8 mouse cellular contexts compared by ENCODE assay signal in the genomic region with DNA sequence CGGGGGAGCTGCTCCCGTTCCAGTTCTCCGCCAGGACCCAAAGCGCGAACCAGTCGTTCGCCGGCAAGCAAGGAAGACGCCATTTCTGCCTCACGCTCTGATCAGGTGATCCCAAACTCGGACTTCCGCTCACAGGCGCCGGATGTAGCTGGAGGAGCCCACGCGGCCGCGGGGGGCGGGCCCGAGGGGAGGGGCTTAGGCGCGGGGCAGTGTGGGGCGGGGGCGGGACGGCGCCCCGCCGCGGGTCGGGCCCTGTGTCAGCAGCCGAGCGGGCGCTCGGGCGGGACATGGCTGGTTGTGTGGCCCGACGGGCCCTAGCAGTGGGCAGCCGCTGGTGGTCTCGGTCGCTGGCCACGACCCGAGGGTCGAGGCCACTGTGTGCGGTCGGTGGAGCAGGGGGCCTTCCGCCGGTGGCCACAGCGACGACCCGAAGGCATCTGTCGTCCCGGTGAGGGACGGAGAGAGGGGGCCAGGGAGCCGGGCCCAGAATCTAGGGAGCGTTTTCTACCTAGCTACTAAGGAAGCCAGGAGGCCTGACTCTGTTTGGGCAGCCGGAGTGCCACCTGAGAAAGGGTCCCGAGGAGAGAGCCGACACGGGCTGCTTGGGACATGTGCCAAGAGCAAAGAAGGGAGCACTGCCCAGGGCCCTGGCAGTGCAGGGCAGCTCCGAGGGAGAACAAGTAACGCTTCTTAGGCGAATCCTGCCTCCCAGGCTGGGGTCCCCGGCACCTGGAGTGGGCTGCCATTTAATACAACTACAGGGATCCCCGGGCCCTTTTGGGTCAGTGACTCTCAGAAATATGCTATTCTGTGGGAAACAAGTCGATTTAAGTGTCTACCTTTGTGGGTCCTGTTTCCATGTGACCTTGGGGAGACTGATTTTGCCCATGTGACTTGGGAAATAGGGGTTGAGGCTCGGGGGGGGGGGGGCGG. TPM values are rescaled to one million over a fixed set of nuclear protein-coding genes. Genes with fewer than 3 reads are reported as not detected.
DNase-seq lines count a peak whose midpoint lies in the region; ATAC-seq and TF ChIP-seq lines count a peak whose summit lies in the region.

Tmem199 (minus strand) TSS at position 148 of the 933 bp plus-strand sequence.
Poldip2 (plus strand) TSS at position 169 of the 933 bp plus-strand sequence.

- no peaks in the 10 kb centered on the region for H3K27me3 ChIP-seq in embryonic facial prominence, embryonic 15.5 days
- H3K27me3 ChIP-seq in kidney, embryonic 14.5 days (ENCODE audit: control insufficient read depth, insufficient read depth, low read length): no peaks in the 10 kb centered on the region
- H3K27me3 ChIP-seq in limb, embryonic 15.5 days: no peaks in the 10 kb centered on the region

- H3K27ac ChIP-seq in bone marrow, adult 2 months (ENCODE audit: control insufficient read depth, insufficient read depth, low read depth, low read length, poor library complexity): peak within 1 kb of the TSS; percentile 86
- H3K27ac ChIP-seq in embryonic facial prominence, embryonic 15.5 days (replicated peaks): peak within 1 kb of the TSS; percentile 71
- peak within 1 kb of the TSS; percentile 59; the same call in 1 of the 2 replicates for H3K27ac ChIP-seq in kidney, embryonic 14.5 days (ENCODE audit: low read depth, low read length)
- H3K27ac ChIP-seq in limb, embryonic 15.5 days: peak within 1 kb of the TSS; percentile 87

- peak; percentile 87 for TF ChIP-seq POLR2A in bone marrow, adult 2 months (IDR thresholded peaks at IDR 0.05; ENCODE audit: borderline replicate concordance, control insufficient read depth, low read depth, low read length)

- peak within 1 kb of the TSS; percentile 98 for H3K9ac ChIP-seq in embryonic facial prominence, embryonic 15.5 days
- peak within 1 kb of the TSS; percentile 92 for H3K9ac ChIP-seq in kidney, embryonic 14.5 days (ENCODE audit: low read depth, low read length)
- H3K9ac ChIP-seq in limb, embryonic 15.5 days: peak within 1 kb of the TSS; percentile 94

- no peaks in the 10 kb centered on the region for H3K9me3 ChIP-seq in embryonic facial prominence, embryonic 15.5 days (replicated peaks)
- no peaks in the 10 kb centered on the region for H3K9me3 ChIP-seq in kidney, embryonic 14.5 days (ENCODE audit: control insufficient read depth, low read length)
- no peaks in the 10 kb centered on the region for H3K9me3 ChIP-seq in limb, embryonic 15.5 days

- no peak for TF ChIP-seq CTCF in bone marrow, adult 2 months (IDR thresholded peaks at IDR 0.05; ENCODE audit: control insufficient read depth, insufficient read depth, low read length)

- H3K36me3 ChIP-seq in embryonic facial prominence, embryonic 15.5 days: peaks cover 49% of the 10 kb centered on the region
- H3K36me3 ChIP-seq in kidney, embryonic 14.5 days (ENCODE audit: control insufficient read depth, insufficient read depth, low read length): peaks cover 57% of the 10 kb centered on the region
- peaks cover 47% of the 10 kb centered on the region for H3K36me3 ChIP-seq in limb, embryonic 15.5 days

- WGBS in bone marrow, adult 2 months: 1% methylated on average over 67 of the region's 67 CpGs
- under 1% methylated on average over 66 of the region's 67 CpGs for WGBS in embryonic facial prominence, embryonic 15.5 days
- 1% methylated on average over 67 of the region's 67 CpGs for WGBS in kidney, embryonic 14.5 days
- under 1% methylated on average over 66 of the region's 67 CpGs for WGBS in limb, embryonic 15.5 days

- peak; percentile 93 for DNase-seq in 416B (ENCODE audit: low read depth)
- DNase-seq in heart, adult 9 months (ENCODE audit: low spot score in 2 of 2): peak; percentile 83 to 87
- DNase-seq in monocyte, adult 2 months (ENCODE audit: low read depth in 1 of 2, low spot score in 2 of 2): peak; percentile 58 to 77
- DNase-seq in spleen, postnatal 36 days (ENCODE audit: low spot score in 2 of 2): peak; percentile 87 to 91

- ATAC-seq in embryonic facial prominence, embryonic 15.5 days (ENCODE audit: insufficient number of reproducible peaks, low FRiP score, low TSS enrichment, low read depth): peak; percentile 98
- peak; percentile 95 for ATAC-seq in kidney, embryonic 14.5 days (ENCODE audit: low FRiP score, low TSS enrichment)
- peak; percentile 95 for ATAC-seq in limb, embryonic 15.5 days (ENCODE audit: insufficient number of reproducible peaks, low FRiP score, low TSS enrichment, low read depth)

- H3K4me2 ChIP-seq in embryonic facial prominence, embryonic 15.5 days (replicated peaks): peak within 1 kb of the TSS; percentile 87
- H3K4me2 ChIP-seq in kidney, embryonic 14.5 days (replicated peaks; ENCODE audit: low read depth, low read length): peak within 1 kb of the TSS; percentile 76
- H3K4me2 ChIP-seq in limb, embryonic 15.5 days: peak within 1 kb of the TSS; percentile 87

- peak within 1 kb of the TSS; percentile 82 for H3K4me3 ChIP-seq in bone marrow, adult 2 months (replicated peaks; ENCODE audit: control insufficient read depth, low read depth, low read length)
- H3K4me3 ChIP-seq in embryonic facial prominence, embryonic 15.5 days (replicated peaks): peak within 1 kb of the TSS; percentile 79
- peak within 1 kb of the TSS; percentile 73 for H3K4me3 ChIP-seq in kidney, embryonic 14.5 days (ENCODE audit: low read length)
- H3K4me3 ChIP-seq in limb, embryonic 15.5 days: peak within 1 kb of the TSS; percentile 96

- no peaks in the 10 kb centered on the region for H3K4me1 ChIP-seq in bone marrow, adult 2 months (ENCODE audit: control insufficient read depth, insufficient read depth, low read length)
- peaks cover 15% of the 10 kb centered on the region for H3K4me1 ChIP-seq in embryonic facial prominence, embryonic 15.5 days
- H3K4me1 ChIP-seq in kidney, embryonic 14.5 days (ENCODE audit: control insufficient read depth, insufficient read depth, low read length): peaks cover 14% of the 10 kb centered on the region
- H3K4me1 ChIP-seq in limb, embryonic 15.5 days: peaks cover 18% of the 10 kb centered on the region

RNA-seq across cellular contexts. Expression of gene Tmem199, which starts in this region (rescaled TPM):
- polyA plus RNA-seq in bone marrow, adult 2 months (2011; ENCODE audit: insufficient read depth, insufficient read length, low replicate concordance, missing spikeins): 6.5 and 16.5 TPM in 2 replicates
- polyA plus RNA-seq in embryonic facial prominence, embryonic 15.5 days (2015; fragmentation: Nextera tagmentation; extraction: Ambion mirVana): 41.5 and 45.1 TPM in 2 replicates
- 61.2 and 63.6 TPM in 2 replicates for polyA plus RNA-seq in kidney, embryonic 14.5 days (2014; fragmentation: Nextera tagmentation; extraction: Ambion mirVana)
- 39.7 and 41.9 TPM in 2 replicates for polyA plus RNA-seq in limb, embryonic 15.5 days (2015; fragmentation: Nextera tagmentation; extraction: Ambion mirVana)

RNA-seq across cellular contexts. Expression of gene Poldip2, which starts in this region (rescaled TPM):
- polyA plus RNA-seq in bone marrow, adult 2 months (2011; ENCODE audit: insufficient read depth, insufficient read length, low replicate concordance, missing spikeins): 14.2 and 19.0 TPM in 2 replicates
- 167 and 170 TPM in 2 replicates for polyA plus RNA-seq in embryonic facial prominence, embryonic 15.5 days (2015; fragmentation: Nextera tagmentation; extraction: Ambion mirVana)
- 122 and 161 TPM in 2 replicates for polyA plus RNA-seq in kidney, embryonic 14.5 days (2014; fragmentation: Nextera tagmentation; extraction: Ambion mirVana)
- polyA plus RNA-seq in limb, embryonic 15.5 days (2015; fragmentation: Nextera tagmentation; extraction: Ambion mirVana): 163 and 177 TPM in 2 replicates

Comparison
In these comparisons a context has a peak if more than half of its experiments do, and no peak if none do; other contexts are left out.
1. Peak in every context shown above with its lines: DNase-seq, ATAC-seq, H3K4me3 ChIP-seq and H3K27ac ChIP-seq.